8 mouse cellular contexts compared by ENCODE assay signal in genomic region chr4:137728399-137729154, GRCm38 (mm10).
DNase-seq lines count a peak whose midpoint lies in the region; ATAC-seq and TF ChIP-seq lines count a peak whose summit lies in the region.

No protein-coding gene starts in this region.

- H3K27me3 ChIP-seq in liver, postnatal 0 days (ENCODE audit: insufficient read depth, low read length): peaks cover 29% of the 10 kb centered on the region
- peaks cover 49% of the 10 kb centered on the region for H3K27me3 ChIP-seq in hindbrain, embryonic 12.5 days
- H3K27me3 ChIP-seq in midbrain, embryonic 11.5 days (ENCODE audit: control insufficient read depth, insufficient read depth, low read length): peaks cover 11% of the 10 kb centered on the region

- no peaks in the 10 kb centered on the region for H3K36me3 ChIP-seq in liver, postnatal 0 days (replicated peaks; ENCODE audit: insufficient read depth, low read length)
- no peaks in the 10 kb centered on the region for H3K36me3 ChIP-seq in hindbrain, embryonic 12.5 days
- no peaks in the 10 kb centered on the region for H3K36me3 ChIP-seq in midbrain, embryonic 11.5 days (ENCODE audit: control insufficient read depth, insufficient read depth, low read length)

- no peak overlapping the region for H3K4me3 ChIP-seq in liver, postnatal 0 days (ENCODE audit: low read depth, low read length)
- peak overlapping the region; percentile 34 for H3K4me3 ChIP-seq in hindbrain, embryonic 12.5 days
- peak overlapping the region; percentile 22 for H3K4me3 ChIP-seq in midbrain, embryonic 11.5 days (ENCODE audit: low read depth, low read length)

- H3K27ac ChIP-seq in liver, postnatal 0 days (ENCODE audit: low read depth): no peak overlapping the region
- peak overlapping the region; percentile 49; the same call in 1 of the 2 replicates for H3K27ac ChIP-seq in hindbrain, embryonic 12.5 days
- no peak overlapping the region for H3K27ac ChIP-seq in midbrain, embryonic 11.5 days (ENCODE audit: low read depth, low read length)

- no peaks in the 10 kb centered on the region for H3K4me1 ChIP-seq in liver, postnatal 0 days (ENCODE audit: insufficient read depth)
- peaks cover 41% of the 10 kb centered on the region for H3K4me1 ChIP-seq in hindbrain, embryonic 12.5 days
- H3K4me1 ChIP-seq in midbrain, embryonic 11.5 days (ENCODE audit: control insufficient read depth, insufficient read depth, low read length): peaks cover 28% of the 10 kb centered on the region

- no peak overlapping the region for H3K4me2 ChIP-seq in liver, postnatal 0 days (ENCODE audit: low read depth, low read length)
- peak overlapping the region; percentile 69 for H3K4me2 ChIP-seq in hindbrain, embryonic 12.5 days (replicated peaks)
- peak overlapping the region; percentile 45 for H3K4me2 ChIP-seq in midbrain, embryonic 11.5 days

- no peaks in the 10 kb centered on the region for H3K9me3 ChIP-seq in liver, postnatal 0 days (ENCODE audit: low read length)
- H3K9me3 ChIP-seq in hindbrain, embryonic 12.5 days (replicated peaks): no peaks in the 10 kb centered on the region
- H3K9me3 ChIP-seq in midbrain, embryonic 11.5 days (ENCODE audit: control insufficient read depth, low read length): no peaks in the 10 kb centered on the region

- WGBS in liver, postnatal 0 days (ENCODE audit: insufficient replicate concordance): 11% methylated on average over 16 of the region's 17 CpGs
- WGBS in hindbrain, embryonic 12.5 days: 5% methylated on average over 17 of the region's 17 CpGs
- WGBS in midbrain, embryonic 11.5 days: 5% methylated on average over 17 of the region's 17 CpGs

- no peak overlapping the region for H3K9ac ChIP-seq in liver, postnatal 0 days (replicated peaks)
- peak overlapping the region; percentile 44 for H3K9ac ChIP-seq in hindbrain, embryonic 12.5 days
- H3K9ac ChIP-seq in midbrain, embryonic 11.5 days (ENCODE audit: low read length): peak overlapping the region; percentile 22; the same call in 1 of the 2 replicates

- TF ChIP-seq CTCF in liver, postnatal 0 days (IDR thresholded peaks at IDR 0.05; ENCODE audit: low read depth): no peak

- no peak for ATAC-seq in liver, postnatal 0 days
- ATAC-seq in hindbrain, embryonic 12.5 days (ENCODE audit: low FRiP score): peak; percentile 47
- ATAC-seq in midbrain, embryonic 11.5 days (ENCODE audit: low FRiP score): peak; percentile 67
- ATAC-seq in megakaryocyte, adult 5-6 weeks (ENCODE audit: poor library complexity, severe bottlenecking): no peak

- peak; percentile 48 for DNase-seq in cerebellum, adult 11 months
- DNase-seq in cerebellum, adult 18-20 months: no peak
- DNase-seq in liver: peak; percentile 38
- DNase-seq in liver, postnatal 0 days: no peak
- peak; percentile 96 for DNase-seq in midbrain, embryonic 11.5 days (ENCODE audit: low spot score, missing footprints)
- no peak for DNase-seq in urinary bladder, adult 2 months (ENCODE audit: low spot score)

- no peak for TF ChIP-seq EP300 in liver, postnatal 0 days (IDR thresholded peaks at IDR 0.05; ENCODE audit: low read depth)

Comparison
In these comparisons a context has a peak if more than half of its experiments do, and no peak if none do; other contexts are left out.
1. DNase-seq: peak in cerebellum, adult 11 months (single experiment), liver (single experiment) and midbrain, embryonic 11.5 days (single experiment); none in cerebellum, adult 18-20 months (0 of 2), liver, postnatal 0 days (single experiment) and urinary bladder, adult 2 months (single experiment).
2. ATAC-seq: peak in hindbrain, embryonic 12.5 days (single experiment) and midbrain, embryonic 11.5 days (single experiment); none in liver, postnatal 0 days (single experiment) and megakaryocyte, adult 5-6 weeks (single experiment).